Mouse (Mus musculus) stomach, embryonic 15.5 days (tissue): ENCODE results near the gene Sema4c. TPM values are rescaled to one million over a fixed set of nuclear protein-coding genes. Genes with fewer than 3 reads are reported as not detected.
A peak's percentile ranks its signal among the peaks of the same experiment; 100 is the strongest.
"Not testable (repeated sequence)": the region's sequence is repeated elsewhere in the genome, so short reads cannot be mapped to it uniquely, and the experiment has no call there.

Experiments used
- ATAC-seq: fragments of 200-750 bp; cut with Nextera tagmentation; 2 replicates; pipeline ENCODE4 v1.8.0; 2017; ENCODE audit warnings: low read depth, moderate number of reproducible peaks, moderate TSS enrichment; ENCODE audit not compliant: insufficient read depth, low FRiP score
- H3K27ac ChIP-seq: fragments of 300-500 bp; sonication (generic); 2 replicates; pipeline ENCODE4 v1.5.1; 2015; ENCODE audit warnings: mild to moderate bottlenecking, inconsistent platforms
- H3K27me3 ChIP-seq: fragments of 300-500 bp; sonication (generic); replicated peaks from 2 replicates; pipeline ENCODE4 v1.6.1; 2015; ENCODE audit warnings: inconsistent platforms
- H3K36me3 ChIP-seq: fragments of 300-500 bp; sonication (generic); 2 replicates; pipeline ENCODE4 v1.6.1; 2015; ENCODE audit warnings: inconsistent platforms
- H3K4me1 ChIP-seq: fragments of 300-500 bp; sonication (generic); 2 replicates; pipeline ENCODE4 v1.6.1; 2015; ENCODE audit warnings: inconsistent platforms
- H3K4me2 ChIP-seq: fragments of 300-500 bp; sonication (generic); 2 replicates; pipeline ENCODE4 v1.6.1; 2015; ENCODE audit warnings: mild to moderate bottlenecking, inconsistent platforms
- H3K4me3 ChIP-seq: fragments of 300-500 bp; sonication (generic); replicated peaks from 2 replicates; pipeline ENCODE4 v1.5.1; 2015; ENCODE audit warnings: inconsistent platforms
- H3K9ac ChIP-seq: fragments of 300-500 bp; sonication (generic); 2 replicates; pipeline ENCODE4 v1.6.1; 2015; ENCODE audit warnings: inconsistent platforms
- H3K9me3 ChIP-seq: fragments of 300-500 bp; sonication (generic); 2 replicates; pipeline ENCODE4 v1.6.1; 2016; ENCODE audit warnings: inconsistent platforms
- WGBS: fragments of 180-500 bp; shearing (Covaris S2); methylation state at CpG from one replicate; pipeline ENCODE4 v1.1.7; 2015; 5-methylcytosine and 5-hydroxymethylcytosine counted together
- polyA plus RNA-seq: library from polyadenylated mRNA; unstranded; fragments of >200 nt; fragmentation: Nextera tagmentation; extraction: Ambion mirVana; gene quantifications from 2 replicates; pipeline ENCODE4 v1.2.1, GENCODE M21; 2015

The Sema4c gene
- polyA plus RNA-seq, 1 experiment from 2014 or later: 13.6 TPM

DNA sequence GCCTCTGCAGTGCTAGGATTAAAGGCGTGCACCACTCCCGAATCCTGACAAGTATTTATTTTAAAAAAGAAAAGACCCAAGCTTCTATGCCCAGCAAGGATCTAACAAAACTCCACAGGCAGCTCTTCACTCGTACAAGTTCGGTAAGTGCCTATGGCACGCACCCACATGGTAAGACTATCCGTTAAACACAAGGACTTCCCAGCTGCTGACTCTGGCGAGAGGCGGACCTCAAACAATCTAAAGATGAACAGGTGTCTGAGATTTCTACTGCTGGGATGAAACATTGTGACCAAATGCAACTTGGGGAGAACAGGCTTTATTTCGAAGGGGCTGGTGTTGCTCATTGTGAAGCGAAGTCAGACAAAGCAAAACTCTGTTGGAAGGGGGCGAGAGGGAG, 18.0 kb downstream of the Sema4c start:
- Histone ChIP-seq H3K4me1 (no peaks in the 10 kb centered on the region), H3K4me2 (no peak overlapping the region), H3K27me3 (no peaks in the 10 kb centered on the region), H3K4me3 (no peak overlapping the region), H3K27ac (no peak overlapping the region), H3K9me3 (no peaks in the 10 kb centered on the region), H3K9ac (no peak overlapping the region), H3K36me3 (peaks cover 27% of the 10 kb centered on the region)
- WGBS: 86% methylated on average over 11 of the region's 11 CpGs
- ATAC-seq: no peak

DNA sequence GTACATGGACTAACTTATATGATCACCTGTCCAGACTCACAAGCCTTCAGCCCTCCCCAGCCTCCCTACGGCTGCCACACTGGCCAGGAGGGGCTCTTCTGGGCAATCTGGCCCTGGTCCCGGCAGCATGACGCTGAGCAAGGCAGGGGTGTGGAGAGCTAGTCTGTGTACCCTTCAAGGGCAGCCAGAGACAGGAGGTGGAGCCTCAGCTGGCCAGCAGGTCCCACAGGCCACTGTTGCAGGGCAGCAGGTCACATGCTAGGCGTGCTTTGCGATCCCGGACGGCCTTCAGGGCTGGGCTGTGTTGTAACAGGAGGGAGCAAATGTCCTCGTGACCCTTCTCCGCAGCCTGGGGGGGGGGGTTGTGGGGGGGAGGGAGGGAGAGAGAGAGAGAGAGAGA, 19.0 kb downstream of the Sema4c start, which contains the start of gene Gm42417:
Gene Gm42417 (minus strand): TSS at position 244 of the 400 bp plus-strand sequence.
- H3K27ac ChIP-seq: no peak within 1 kb of the TSS
- peaks cover 27% of the 10 kb centered on the region for H3K36me3 ChIP-seq
- H3K9ac ChIP-seq: no peak within 1 kb of the TSS
- H3K4me2 ChIP-seq: no peak within 1 kb of the TSS
- ATAC-seq: peak; percentile 81
- no peak within 1 kb of the TSS for H3K4me3 ChIP-seq
- no peaks in the 10 kb centered on the region for H3K9me3 ChIP-seq
- no peaks in the 10 kb centered on the region for H3K27me3 ChIP-seq
- no peaks in the 10 kb centered on the region for H3K4me1 ChIP-seq
- WGBS: 35% methylated on average over 9 of the region's 9 CpGs

DNA sequence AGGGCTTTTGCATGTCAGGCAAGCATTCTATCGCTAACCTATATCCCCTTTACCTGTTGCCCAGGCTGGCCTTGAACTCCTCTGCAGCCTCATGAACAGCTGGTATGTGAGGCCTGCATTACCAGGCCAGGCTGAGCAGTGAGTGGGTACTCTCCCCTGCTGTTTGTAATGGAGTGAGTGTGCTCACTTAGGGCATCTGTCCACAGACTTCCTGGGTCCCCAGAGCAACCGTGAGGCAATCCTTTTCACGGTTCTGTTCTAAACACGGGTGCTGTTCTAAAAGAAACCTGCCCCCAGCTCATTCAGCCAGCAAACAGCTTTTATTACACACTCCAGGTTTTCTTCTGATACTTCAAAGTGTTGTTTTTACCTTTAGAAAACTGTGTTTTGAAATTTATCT, 19.4 kb downstream of the Sema4c start:
- 79% methylated on average over 4 of the region's 4 CpGs for WGBS
- Histone ChIP-seq H3K27me3 (no peaks in the 10 kb centered on the region), H3K4me1 (no peaks in the 10 kb centered on the region), H3K4me2 (no peak overlapping the region), H3K27ac (no peak overlapping the region), H3K9me3 (no peaks in the 10 kb centered on the region), H3K9ac (no peak overlapping the region), H3K4me3 (no peak overlapping the region), H3K36me3 (peaks cover 27% of the 10 kb centered on the region)
- no peak for ATAC-seq

- WGBS: 88% methylated on average over 9 of the region's 9 CpGs
- ATAC-seq, H3K27me3 ChIP-seq, H3K4me3 ChIP-seq, H3K9me3 ChIP-seq, H3K9ac ChIP-seq, H3K27ac ChIP-seq, H3K4me2 ChIP-seq, H3K4me1 ChIP-seq: not testable (repeated sequence)
- peaks cover 21% of the 10 kb centered on the region for H3K36me3 ChIP-seq
These were observed 21.4 kb downstream of the Sema4c start, which contains the start of gene Ankrd23 for GRCm38 (mm10) chr1:36536783-36537182. Gene Ankrd23, minus strand, starts transcription at chr1:36536883.

- 53% methylated on average over 8 of the region's 8 CpGs for WGBS
- Histone ChIP-seq H3K27me3 (no peaks in the 10 kb centered on the region), H3K4me2 (no peak overlapping the region), H3K4me1 (0 out of 2 replicates have a peak, but pooled peaks cover 2% of the 10 kb centered on the region), H3K9ac (no peak overlapping the region), H3K36me3 (peaks cover 16% of the 10 kb centered on the region), H3K9me3 (no peaks in the 10 kb centered on the region), H3K4me3 (no peak overlapping the region), H3K27ac (no peak overlapping the region)
- no peak for ATAC-seq
These were observed 21.8 kb downstream of the Sema4c start for GRCm38 (mm10) chr1:36536397-36536728.

DNA sequence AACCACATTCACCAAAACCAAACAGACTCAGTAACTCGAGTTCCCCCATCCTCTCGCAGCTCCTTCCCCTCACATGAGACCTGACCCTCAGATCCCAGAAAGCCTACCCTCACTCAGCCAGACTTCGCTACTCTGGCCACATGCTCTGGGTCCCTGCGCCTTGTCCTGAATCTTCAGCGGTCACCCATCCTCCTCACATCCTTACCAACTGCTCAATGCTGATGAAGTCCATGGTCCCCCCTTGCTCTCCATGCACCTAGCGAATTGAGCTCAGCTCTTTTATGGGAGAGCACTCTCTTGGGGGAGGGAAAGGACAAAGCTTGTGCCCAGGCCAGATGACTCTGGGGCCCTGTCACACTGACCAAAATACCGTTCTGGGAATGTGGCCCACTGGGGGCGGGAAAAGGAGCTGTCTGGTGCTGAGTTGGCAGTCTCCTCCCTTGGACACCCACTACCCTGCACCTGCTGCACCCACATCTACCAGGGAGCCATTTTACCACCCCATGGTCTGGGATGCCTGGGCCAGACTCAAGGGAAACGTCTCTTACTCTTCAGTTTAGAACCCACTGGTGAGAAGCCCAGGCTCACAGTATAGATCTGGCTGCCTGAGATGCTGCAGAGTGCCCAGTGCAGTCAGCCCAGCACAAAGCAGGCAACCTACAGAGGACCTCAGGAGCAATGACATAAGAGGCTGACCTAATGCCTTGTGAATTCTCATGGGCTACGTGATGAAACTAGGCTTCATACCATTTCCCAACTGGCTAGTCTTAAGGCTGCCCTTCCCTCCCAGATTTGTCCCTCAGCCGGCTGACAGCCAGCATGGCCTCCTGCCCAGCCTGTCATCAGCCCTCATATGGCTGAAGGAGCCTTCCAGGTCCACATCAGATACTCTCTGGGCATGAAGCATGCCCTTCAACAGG, 22.4 kb downstream of the Sema4c start:
- Histone ChIP-seq H3K9me3 (no peaks in the 10 kb centered on the region), H3K36me3 (peaks cover 12% of the 10 kb centered on the region), H3K27ac (no peak overlapping the region), H3K4me1 (0 out of 2 replicates have a peak, but pooled peaks cover 4% of the 10 kb centered on the region), H3K4me3 (no peak overlapping the region), H3K9ac (no peak overlapping the region), H3K4me2 (no peak overlapping the region), H3K27me3 (no peaks in the 10 kb centered on the region)
- 81% methylated on average over 11 of the region's 11 CpGs for WGBS
- no peak for ATAC-seq

DNA sequence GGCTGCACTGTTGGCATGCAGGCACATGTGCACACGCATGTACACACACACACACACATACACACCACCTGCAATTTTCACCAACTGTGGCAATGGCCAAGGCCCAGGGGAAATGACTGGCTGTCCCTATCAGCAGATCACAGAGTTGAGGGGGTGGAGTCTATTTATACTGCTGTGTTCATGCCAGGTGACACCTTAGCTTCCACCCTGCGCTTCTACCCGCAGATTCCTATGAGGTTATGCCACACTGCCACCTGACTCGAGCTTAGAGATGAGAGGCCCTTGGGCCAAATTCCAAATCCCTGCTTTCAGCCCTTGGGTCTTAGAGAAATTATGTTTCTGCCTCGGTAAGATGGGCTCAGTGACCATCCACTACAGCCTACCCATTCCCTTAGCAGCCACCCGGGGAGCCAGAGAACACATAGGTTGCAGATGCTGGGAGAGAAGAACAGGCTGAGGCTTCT, 23.5 kb downstream of the Sema4c start:
- Histone ChIP-seq H3K9me3 (no peaks in the 10 kb centered on the region), H3K36me3 (0 out of 2 replicates have a peak, but pooled peaks cover 5% of the 10 kb centered on the region), H3K4me2 (no peak overlapping the region), H3K9ac (no peak overlapping the region), H3K27me3 (no peaks in the 10 kb centered on the region), H3K27ac (no peak overlapping the region), H3K4me3 (no peak overlapping the region), H3K4me1 (peaks cover 8% of the 10 kb centered on the region; the same call in 1 of the 2 replicates)
- WGBS: 73% methylated on average over 6 of the region's 6 CpGs
- ATAC-seq: no peak

DNA sequence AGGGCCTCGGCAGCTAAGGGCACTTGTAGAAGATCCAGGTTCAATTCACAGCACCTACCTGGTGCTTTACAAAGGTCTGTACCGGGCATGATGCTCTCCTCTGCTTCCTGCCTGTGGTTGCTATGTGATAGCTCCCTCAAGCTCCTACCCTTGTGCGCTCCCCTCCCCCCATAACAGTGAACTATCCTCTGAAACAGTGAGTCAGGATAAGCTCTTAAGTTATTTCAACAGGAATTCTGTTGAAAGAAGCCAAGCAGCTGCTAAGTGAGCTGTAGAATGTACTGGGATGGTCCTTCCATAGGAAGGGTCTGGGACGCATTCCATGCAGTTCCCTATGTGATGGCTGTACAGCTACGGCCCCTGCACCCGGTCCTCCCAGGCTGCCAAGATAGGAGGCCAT, 24.6 kb downstream of the Sema4c start:
- WGBS: 72% methylated on average over 6 of the region's 6 CpGs
- Histone ChIP-seq H3K4me3 (no peak overlapping the region), H3K27me3 (no peaks in the 10 kb centered on the region), H3K4me1 (peaks cover 9% of the 10 kb centered on the region; the same call in 1 of the 2 replicates), H3K9me3 (no peaks in the 10 kb centered on the region), H3K4me2 (no peak overlapping the region), H3K27ac (no peak overlapping the region), H3K36me3 (0 out of 2 replicates have a peak, but pooled peaks cover 5% of the 10 kb centered on the region), H3K9ac (no peak overlapping the region)
- ATAC-seq: no peak

GRCm38 (mm10) chr1:36531461-36531860, 26.7 kb downstream of the Sema4c start:
- Histone ChIP-seq H3K36me3 (no peaks in the 10 kb centered on the region), H3K4me2 (no peak overlapping the region), H3K4me3 (no peak overlapping the region), H3K9me3 (no peaks in the 10 kb centered on the region), H3K27me3 (no peaks in the 10 kb centered on the region), H3K27ac (no peak overlapping the region), H3K9ac (no peak overlapping the region), H3K4me1 (peaks cover 18% of the 10 kb centered on the region; the same call in 1 of the 2 replicates)
- WGBS: 88% methylated on average over 12 of the region's 12 CpGs
- no peak for ATAC-seq

- Histone ChIP-seq H3K27ac (no peak overlapping the region), H3K4me3 (no peak overlapping the region), H3K4me2 (no peak overlapping the region), H3K9ac (no peak overlapping the region), H3K27me3 (no peaks in the 10 kb centered on the region), H3K4me1 (peaks cover 18% of the 10 kb centered on the region; the same call in 1 of the 2 replicates), H3K36me3 (peaks cover 5% of the 10 kb centered on the region; the same call in 1 of the 2 replicates), H3K9me3 (no peaks in the 10 kb centered on the region)
- no peak for ATAC-seq
- 89% methylated on average over 7 of the region's 7 CpGs for WGBS
These were observed 27.2 kb downstream of the Sema4c start for GRCm38 (mm10) chr1:36530962-36531361.

DNA sequence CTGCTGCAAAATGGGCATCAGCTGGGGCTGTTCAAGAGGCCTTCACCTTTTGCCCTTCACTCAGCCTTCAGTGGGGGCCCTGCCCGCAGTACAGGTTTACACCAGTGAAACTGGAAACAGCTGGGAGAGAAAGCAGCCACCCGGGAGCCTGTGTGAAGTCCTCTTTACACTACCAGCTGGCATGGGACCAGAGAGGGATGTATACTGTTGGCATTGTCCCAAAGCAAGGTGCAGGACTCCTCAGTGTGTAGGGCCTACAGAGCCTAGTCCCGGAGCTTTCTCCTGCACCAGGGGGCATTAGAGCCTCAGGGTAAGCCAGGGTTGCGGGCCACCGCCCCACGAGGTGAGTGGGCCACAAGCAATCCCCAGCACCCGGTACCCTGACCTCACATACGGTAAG, 27.7 kb downstream of the Sema4c start:
- 73% methylated on average over 8 of the region's 8 CpGs for WGBS
- ATAC-seq: 0 out of 2 replicates have a peak, but pooled peaks have one; percentile 19
- H3K4me1 ChIP-seq: peaks cover 18% of the 10 kb centered on the region; the same call in 1 of the 2 replicates

DNA sequence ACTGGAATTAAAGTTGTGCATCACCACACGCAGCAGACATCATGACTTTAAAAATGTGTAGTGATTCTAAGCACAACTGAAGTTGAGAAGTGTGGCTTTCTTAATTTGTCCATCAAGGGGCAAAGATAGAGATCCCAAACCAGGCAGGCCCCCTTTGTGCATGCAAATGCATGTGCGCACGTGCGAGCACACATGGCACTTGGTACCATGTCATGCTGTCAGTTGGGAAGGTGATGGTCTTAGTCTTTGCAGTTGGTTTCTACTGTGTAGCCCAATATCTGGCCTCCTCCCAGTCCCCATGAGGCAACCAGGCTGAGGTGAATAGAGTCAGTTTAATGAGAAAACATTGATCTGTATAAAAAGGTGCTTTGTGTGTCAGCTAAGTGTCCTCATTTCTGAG, 28.3 kb downstream of the Sema4c start:
- peaks cover 18% of the 10 kb centered on the region; the same call in 1 of the 2 replicates for H3K4me1 ChIP-seq
- peaks cover 14% of the 10 kb centered on the region for H3K36me3 ChIP-seq
- H3K27me3 ChIP-seq: no peaks in the 10 kb centered on the region
- no peaks in the 10 kb centered on the region for H3K9me3 ChIP-seq
- H3K27ac ChIP-seq: no peak overlapping the region
- no peak for ATAC-seq
- H3K4me2 ChIP-seq: no peak overlapping the region
- 93% methylated on average over 4 of the region's 4 CpGs for WGBS
- no peak overlapping the region for H3K4me3 ChIP-seq
- no peak overlapping the region for H3K9ac ChIP-seq

More for the DNA sequence above, 27.7 kb downstream of the Sema4c start:
- Histone ChIP-seq H3K27ac (no peak overlapping the region), H3K9ac (no peak overlapping the region), H3K4me2 (no peak overlapping the region), H3K36me3 (peaks cover 8% of the 10 kb centered on the region), H3K27me3 (no peaks in the 10 kb centered on the region), H3K9me3 (no peaks in the 10 kb centered on the region), H3K4me3 (no peak overlapping the region)
